Mouse (Mus musculus) retina, embryonic 14.5 days (tissue): Measurements from ENCODE around the gene 4931428F04Rik.
A peak's percentile ranks its signal among the peaks of the same experiment; 100 is the strongest.

ENCODE experiments used
- DNase-seq: peaks from one replicate; pipeline ENCODE4 v3.0.0-alpha.2; 2015; ENCODE audit warnings: low spot score

The 4931428F04Rik gene

DNA sequence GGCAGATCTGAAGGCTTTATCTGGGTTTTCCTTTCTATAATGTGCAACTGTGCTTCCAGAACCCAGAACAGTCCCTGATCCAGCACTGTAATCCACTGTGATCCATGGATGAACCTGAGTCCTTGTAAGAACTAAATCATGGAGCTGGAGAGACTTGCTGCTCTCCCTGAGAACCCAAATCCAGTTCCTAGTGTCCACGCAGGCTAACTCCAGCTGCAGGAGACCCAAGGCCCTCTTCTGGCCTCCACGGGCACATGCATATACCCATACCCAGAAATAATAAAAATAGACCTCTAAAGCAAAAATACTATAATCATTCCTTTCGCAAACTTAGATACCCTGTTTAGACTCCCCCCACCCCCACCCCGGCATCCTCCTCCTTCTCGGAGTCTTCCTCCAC, 1.4 kb downstream of the 4931428F04Rik start:
- no peak for DNase-seq

DNA sequence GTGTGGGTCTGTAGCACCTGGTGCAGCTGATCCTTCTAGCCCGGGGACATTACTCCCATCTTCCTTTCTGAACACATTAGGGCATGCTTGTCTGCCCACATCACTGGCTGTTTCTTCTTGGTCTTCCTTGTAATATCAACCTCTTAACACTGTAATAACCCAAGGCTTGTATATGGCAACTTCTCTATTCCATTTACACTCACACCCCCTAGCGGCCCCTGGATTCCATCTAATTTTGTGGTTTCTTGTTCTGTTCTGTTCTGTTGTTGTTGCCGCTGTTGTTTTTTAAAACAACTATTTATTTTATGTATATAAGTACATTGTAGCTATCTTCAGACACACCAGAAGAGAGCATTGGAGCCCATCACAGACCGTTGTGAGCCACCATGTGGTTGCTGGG, 2.8 kb downstream of the 4931428F04Rik start:
- no peak for DNase-seq

DNA sequence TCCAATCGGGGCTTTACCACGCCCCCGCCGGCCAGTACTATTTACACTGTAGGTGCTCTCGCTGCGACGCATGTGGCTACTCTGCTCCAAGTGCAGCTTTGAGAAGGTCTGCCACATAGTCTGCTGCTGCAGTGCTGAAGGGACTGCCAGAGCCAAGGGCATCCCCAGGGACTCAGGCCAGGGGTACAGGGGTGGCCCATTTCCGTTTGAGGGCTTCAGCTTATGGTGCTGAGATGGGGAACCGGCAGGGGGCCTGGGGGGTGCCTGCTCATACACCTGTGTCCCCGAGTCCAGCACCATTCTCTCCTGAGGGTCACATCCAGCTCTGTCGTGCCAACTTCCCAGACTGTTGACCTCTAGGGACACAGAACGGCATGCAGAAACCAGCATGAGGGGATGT, 4.2 kb downstream of the 4931428F04Rik start:
- DNase-seq, result no peak

DNA sequence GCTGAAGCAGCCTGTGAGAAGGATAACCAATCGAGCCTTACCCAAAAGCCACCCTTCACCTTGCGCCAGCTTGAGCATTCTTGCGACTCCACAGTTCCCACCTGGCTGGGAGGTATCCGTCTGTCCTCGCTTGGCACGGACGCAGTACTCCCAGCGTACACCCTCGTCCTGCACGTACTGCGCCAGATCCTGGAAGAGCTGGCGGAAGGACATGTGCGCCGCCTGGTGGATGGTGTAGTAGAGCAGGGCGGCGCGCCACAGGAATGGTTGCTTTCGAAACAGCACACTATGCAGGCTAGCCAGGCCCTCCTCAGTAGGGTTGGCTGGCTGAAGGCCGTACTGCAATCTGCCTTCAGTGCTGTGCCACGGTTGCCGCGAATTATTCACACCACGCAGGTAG, 6.6 kb downstream of the 4931428F04Rik start:
- DNase-seq, result peak; percentile 60

DNA sequence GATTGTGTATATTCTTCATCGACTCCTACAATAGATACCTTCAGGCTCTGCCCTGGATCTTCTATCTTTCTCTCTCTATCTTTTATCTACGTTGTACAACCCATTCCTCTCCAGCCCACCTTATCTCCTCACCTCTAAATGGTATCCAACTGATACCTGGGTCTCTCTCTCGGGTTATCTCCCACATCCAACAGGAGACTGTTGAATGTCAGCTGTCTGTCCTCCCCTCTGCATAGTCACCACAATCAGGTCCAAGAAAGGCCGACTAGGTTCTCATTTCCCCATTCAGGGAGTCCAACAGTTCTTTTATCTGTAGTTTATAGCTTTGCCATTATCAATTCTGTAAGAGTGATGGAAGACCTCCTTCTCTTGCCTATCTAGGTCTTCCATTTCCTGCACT, 7.4 kb downstream of the 4931428F04Rik start:
- no peak for DNase-seq

DNA sequence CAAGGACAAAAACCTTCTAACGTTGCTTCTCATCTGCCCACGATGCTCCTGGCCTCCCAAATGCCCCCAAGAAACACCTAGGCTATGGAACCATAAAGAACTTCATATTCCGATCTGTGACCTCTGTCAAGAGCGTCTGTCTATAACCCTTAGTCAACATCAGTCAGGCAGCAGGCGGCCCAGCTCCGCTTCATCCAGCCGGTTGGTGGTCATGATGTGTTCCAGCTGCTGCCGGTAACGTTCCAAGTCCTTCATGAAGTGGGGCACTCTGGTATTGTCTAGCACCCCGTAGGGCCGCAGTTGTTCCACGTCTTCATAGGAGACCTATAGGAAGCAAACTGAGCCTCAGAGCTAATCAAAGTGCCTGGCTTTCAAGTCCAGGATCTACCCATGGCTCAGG, 7.8 kb downstream of the 4931428F04Rik start:
- no peak for DNase-seq

DNA sequence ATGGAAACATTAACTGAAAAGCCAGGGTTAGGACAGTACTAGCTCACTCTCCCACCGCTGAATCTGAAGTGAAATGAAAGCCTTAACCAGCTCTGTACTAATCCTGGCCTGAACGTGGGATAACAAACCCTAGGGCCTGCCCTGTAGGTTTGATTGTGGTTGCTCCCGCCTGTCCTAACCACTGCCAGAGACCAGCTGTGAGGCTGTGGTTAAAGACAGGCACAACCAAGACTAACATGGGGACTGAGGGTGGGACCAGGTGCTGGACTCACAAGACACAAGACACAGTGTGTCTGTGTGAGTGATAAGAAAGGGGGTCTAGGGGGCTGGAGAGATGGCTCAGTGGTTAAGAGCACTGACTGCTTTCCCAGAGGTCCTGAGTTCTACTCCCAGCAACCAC, 9.1 kb downstream of the 4931428F04Rik start:
- DNase-seq, result no peak

DNA sequence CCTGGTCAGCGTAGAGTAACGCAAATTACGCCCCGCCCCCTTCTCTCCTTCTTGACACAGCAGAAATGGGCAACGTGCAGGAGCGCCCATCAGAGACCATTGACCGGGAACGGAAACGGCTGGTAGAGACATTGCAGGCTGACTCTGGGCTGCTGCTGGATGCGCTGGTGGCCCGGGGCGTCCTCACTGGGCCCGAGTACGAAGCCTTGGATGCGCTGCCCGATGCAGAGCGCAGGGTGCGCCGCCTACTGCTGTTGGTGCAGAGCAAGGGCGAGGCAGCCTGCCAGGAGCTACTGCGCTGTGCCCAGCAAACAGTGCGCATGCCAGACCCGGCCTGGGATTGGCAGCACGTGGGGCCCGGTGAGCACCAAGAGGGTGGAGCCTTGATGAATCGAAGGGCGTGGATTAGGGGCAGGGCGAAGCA, 10.7 kb downstream of the 4931428F04Rik start:
- peak; percentile 34 for DNase-seq

DNA sequence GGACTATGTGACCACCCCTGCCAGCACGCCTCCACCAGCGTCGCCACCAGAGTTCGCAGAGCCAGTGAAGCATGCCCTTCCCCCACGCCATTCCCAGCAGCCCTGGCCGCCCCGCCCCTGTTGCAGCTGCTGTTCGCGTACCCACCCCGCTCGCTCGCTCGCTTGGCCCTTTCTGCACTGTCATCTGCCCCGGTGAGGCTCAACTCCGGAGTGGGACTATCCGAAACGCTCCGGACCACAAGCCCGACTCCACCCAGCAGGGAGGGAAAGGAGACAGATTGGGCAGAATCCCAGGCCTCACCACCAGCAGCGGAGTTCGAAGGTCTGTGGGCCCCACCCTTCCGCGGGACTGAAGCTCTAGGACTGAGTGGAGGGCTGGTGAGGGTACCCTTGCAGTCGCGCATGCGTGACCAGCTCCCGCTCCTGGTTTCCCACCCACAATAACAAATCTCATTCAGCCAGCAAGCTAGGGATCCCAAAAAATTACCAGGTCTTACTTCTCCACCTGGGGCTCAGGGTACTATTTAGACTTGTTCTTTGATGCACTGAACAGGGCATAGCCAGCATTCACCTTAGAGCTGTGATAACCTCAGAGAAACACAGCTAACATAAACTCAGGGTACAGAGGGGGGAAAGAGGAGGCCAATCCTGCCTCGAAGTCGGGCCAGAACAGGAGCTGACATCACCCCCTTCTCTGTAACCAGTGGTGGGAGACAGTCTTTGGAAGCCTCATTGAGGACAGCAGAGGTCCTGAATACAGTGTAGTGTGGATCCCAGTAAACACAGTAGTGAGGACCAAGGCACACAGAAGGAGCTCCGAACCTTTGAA, 13.2 kb downstream of the 4931428F04Rik start:
- DNase-seq, result peak; percentile 75

DNA sequence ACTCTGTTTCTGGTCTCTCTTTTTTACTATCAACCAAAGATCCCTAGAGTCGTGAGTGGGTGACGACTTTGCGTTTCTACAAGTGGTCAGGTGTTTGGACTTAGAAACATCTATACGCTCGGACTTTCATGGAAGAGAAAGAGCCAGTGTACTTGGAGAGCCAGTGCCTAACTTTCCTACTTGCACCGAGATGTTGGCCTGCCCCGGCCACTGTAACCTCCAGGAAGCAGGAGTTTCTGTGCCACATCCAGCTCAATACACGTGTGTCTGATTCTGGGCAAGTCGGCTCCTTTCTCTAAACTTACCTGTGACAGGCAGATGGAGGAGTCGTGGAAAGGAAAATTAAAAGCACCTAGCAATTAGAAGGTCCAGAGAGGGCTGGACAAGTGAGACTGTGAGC, 13.8 kb downstream of the 4931428F04Rik start, which contains the start of gene Nol3:
Nol3 (plus strand) TSS at position 301 of the 400 bp plus-strand sequence.
- DNase-seq, result no peak

DNA sequence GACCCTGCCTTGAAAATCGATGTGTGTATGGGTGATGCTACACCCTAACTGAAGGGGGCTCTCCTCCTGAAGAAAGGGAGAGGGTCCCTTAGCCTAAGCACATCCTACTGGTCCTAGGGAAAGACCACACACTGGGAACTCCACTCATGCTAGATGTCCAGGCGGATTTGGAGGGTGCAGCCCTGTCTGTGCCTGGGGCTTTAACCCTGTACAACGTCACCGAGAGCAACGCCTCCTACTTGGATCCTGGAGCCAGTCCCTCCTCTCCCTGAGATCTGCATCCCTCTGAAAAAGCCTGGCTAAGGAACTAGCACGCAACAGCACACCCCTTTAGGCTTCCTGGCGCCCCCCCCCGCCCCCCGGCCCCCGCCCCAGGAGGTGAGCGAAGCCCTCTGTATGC, 14.3 kb downstream of the 4931428F04Rik start:
- DNase-seq, result no peak

DNA sequence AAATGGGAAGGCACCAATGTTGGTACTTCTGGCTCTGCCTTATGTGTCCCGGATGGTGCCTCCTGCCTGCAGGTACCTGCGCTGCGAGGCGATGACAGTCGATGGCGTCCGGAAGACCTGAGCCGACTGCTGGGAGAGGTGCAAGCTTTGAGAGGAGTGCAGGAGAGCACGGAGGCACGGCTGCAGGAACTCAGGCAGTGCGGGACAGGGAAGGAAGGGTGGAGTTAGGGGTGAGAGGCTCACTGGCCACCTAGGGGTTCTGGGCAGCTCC, 18.8 kb downstream of the 4931428F04Rik start:
- DNase-seq, result no peak

DNA sequence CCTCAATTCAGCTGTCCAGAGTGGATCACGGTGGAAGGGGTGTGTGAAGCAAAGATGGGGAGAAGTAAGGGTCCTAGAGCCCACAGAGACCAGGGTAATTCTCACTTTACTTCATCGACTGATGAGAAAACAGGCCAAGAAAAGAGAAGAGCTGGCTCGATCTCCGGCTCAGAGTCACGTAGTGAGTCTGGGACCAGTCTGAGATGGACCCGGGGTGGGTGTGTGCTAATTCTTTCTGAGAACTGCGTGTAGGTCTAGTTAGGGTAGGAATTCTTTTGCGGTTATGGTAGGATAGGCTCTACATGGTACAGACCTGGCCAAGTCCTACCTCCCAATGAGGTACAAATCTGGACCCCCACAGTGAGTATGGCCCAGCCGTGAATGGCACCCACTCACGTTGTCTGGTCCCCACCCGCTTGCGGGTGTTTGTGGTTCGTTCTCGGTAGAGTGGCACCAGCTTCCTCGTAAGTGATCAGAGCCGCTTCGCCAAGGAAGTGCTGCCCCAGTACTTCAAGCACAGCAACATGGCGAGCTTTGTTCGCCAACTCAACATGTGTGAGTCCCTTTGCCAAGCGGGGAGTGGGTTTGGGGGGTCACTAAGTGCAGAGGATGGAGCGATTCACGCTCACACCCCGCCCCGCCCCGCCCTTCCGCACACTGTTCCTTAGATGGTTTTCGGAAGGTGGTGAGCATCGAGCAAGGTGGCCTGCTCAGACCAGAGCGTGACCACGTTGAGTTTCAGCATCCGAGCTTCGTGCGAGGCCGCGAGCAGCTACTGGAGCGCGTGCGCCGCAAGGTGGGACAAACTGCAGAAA, 19.4 kb downstream of the 4931428F04Rik start:
- no peak for DNase-seq

DNA sequence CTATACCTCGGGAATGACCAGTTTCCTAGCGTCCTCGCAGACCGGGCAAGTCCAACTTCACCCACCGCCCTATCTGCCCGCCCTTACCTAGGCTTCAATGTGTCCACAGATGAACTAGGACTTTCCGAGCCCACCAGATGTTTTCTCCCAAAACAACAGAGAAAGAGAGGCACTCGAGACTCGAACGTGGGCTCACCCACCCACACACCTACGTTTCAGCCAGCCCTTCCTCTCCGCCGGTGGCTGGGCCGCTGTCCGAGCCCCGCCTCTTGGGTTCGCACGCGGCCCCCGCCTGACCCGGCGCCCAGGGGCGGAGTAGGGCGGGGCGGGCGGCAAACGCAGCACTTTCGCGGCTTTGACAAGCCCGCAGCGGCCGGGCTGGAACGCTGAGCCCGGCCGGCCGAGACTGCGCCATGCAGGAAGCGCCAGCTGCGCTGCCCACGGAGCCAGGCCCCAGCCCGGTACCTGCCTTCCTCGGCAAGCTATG, 20.2 kb downstream of the 4931428F04Rik start, which contains the start of gene Hsf4:
Hsf4 (plus strand) TSS at position 341 of the 487 bp plus-strand sequence.
- DNase-seq, result peak; percentile 36

DNA sequence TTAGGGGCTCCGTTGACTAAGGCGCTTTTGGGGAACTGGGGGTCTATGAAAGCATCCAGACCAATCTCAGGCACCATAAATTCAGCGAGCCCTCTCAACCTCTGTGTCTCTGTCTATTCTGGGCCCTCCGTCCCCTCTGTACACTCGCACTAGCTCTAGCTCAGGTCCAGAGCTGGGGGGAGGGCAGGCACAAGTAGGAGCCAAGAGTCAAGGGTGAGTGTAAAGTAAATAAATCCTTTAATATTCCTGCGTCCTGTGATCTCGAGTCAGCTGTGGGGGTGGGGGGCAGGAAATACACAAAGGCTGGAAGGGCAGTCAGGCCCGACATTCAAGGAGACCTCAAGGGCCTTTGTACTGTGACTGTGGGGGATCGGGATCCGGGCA, 20.6 kb downstream of the 4931428F04Rik start:
- DNase-seq, result no peak

DNA sequence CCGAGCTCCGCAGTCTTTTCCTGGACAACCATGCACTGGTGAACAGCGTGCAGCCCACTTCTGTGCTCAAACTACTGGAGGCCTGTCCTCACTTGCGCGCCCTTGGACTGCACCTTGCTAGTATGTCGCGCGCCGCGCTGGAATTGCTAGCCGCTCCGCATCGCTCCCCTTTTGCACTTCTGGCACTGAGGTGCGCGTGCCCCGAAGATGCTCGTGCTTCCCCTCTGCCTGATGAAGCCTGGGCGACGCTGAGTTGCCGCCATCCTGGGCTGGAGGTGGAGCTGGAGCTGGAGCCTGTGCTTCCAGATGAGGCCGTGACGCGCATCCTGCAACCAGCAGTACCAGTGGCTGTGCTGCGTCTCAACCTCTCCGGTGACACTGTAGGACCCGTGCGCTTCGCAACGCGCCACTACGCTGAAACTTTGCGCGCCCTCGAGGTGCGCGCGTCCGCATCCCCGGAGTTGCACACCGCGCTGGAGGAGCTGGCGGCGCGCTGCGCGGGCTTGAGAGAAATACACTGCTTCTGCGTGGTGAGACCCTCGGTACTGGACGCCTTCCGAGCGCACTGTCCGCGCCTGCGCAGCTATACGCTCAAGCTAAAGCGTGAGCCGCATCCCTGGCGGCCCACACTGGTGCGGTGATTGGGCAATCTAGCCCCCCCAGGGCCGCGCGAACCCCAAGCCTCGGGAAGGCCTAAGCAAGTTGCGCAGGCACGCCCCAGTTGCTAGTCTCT, 21.2 kb downstream of the 4931428F04Rik start:
- DNase-seq, result peak; percentile 79

DNA sequence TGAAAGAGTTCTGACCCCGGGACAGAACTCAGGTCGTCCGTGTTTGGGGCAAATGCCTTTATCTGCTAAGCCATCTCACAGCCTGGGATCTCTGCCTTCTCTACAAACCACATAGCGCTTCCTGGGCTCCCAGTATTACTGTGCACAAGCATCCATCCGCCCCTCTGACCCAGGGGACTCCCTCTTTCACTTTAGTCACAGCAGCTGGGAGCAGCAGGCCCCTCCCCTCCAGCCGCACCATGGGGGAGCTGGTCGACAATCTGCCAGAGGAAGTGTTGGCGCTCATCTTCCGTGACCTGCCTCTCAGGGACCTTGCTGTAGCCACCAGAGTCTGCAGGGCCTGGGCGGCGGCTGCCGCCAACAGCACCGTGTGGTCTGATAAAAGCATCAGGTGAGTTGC, 22.9 kb downstream of the 4931428F04Rik start:
- no peak for DNase-seq

DNA sequence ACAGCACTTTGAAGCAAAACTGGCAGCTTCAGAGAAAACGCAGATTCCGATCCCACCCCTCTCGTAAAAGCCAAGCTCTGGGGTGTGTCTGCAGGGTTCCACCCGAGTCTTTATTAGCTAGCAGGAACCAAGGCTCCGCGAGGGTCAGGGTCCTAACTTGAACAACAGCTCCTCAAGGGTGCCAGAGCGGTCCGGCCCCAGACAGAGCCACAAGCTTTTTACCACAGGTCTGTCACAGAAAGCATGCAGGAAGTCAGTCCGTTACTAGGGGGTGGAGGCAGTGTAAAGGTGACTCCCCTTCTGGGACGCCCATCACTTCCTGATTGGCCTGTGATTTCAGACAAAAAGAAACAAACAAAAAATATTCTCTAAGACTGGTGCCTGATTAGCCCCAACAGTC, 24.5 kb downstream of the 4931428F04Rik start:
- DNase-seq, result no peak

DNA sequence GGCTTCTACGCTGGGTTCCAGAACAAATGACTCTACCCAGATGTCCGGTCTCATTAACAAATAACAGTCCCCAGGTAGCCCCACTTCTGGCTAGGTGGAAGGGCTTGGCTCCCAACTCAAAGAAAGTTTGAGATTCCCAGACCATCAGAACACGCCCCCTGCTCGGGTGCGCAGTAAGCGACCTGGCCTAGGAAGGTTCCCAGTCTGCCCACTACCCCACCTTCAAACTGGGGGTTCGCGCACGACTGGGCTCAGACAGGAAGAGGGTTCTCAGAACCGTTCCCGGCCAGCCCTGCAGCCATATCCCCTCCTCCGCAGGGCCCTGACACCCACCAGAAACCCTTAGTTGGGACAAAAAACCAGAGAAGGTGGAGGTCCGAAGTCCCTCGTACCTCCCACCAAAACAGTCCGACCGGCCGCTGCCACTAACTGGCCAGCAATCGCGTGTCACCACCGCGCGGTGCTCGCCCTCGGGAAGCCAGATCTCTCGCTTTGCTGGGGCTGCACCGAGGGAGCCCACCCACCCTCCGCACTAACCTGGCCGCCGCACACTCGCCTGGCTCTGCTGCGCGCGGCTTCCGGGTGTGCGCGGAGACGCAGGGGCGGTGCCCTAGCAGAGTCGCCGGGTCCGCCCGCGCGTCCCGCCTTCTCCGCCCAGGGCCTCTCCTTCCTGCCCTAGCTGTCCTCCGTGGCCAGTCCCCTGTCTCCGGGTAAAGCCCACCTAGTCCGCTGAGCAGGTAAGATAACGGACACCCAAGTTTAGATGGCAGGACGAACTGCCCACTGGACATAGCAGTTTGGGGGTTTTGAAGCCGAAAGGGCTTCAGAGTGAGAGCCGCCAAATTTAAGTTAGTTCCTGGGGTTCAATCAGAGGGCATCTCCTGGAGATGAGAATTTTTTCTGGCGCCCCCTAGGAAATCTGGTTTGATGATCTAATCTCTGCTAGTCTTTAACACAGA, 25.4 kb downstream of the 4931428F04Rik start, which contains the start of the genes Tradd and Fbxl8:
Tradd (minus strand) TSS at position 586 of the 959 bp plus-strand sequence.
Fbxl8 (plus strand) TSS at position 625 of the 959 bp plus-strand sequence.
- DNase-seq, result peak; percentile 66

DNA sequence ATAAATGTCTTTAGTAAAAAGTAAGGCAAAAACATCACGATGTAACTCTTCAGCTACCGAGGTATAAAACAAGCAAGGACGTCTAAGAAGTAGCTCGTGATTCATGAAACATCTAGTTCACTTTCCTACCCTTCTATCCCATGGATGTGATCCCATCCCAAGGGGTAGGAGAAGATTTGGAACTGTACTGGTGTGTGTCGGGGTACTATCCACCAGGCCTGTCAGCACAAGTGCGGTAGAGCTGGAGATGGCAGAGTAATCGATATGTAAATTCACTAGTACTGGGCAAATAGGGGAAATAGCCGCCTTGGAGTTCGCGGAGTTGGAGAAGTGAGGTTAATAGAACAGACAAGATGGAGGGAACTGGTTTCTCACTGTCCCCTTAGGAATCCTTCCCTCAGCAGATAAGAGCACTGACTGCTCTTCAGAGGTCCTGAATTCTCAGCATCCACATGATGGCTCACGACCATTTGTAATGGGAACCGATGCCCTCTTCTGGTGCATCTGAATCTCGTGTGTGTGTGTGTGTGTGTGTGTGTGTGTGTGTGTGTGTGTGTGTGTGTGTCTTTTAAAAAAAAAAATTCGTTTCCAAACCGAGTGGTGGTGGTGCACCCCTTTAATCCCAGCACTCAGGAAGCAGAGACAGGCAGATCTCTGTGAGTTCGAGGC, 26.3 kb downstream of the 4931428F04Rik start:
- DNase-seq, result no peak
